ENCODE assay signal across 17 mouse cellular contexts in genomic region chr8:127885211-127885610, GRCm38 (mm10).
"Had no signal": no experiment of that assay in that cellular context is flagged by ENCODE, and none has a peak within 500 bp of the region (broad histone marks: within the 10 kb centered on the region; RNA-seq: fewer than 3 reads in every experiment).

No protein-coding gene starts in this region.

- H3K4me1 ChIP-seq: liver, embryonic 15.5 days; lung, embryonic 15.5 days; megakaryocyte, embryonic 14.5 days; midbrain, embryonic 13.5 days; midbrain, embryonic 15.5 days; neural tube, embryonic 12.5 days; stomach, embryonic 15.5 days had no signal

- ATAC-seq: liver, postnatal 0 days; midbrain, embryonic 13.5 days; midbrain, embryonic 15.5 days had no signal

- H3K9me3 ChIP-seq: liver, embryonic 15.5 days; lung, embryonic 15.5 days; midbrain, embryonic 13.5 days; midbrain, embryonic 15.5 days; neural tube, embryonic 12.5 days; stomach, embryonic 15.5 days had no signal

- H3K27ac ChIP-seq: liver, embryonic 15.5 days; lung, embryonic 15.5 days; macrophage; midbrain, embryonic 13.5 days; midbrain, embryonic 15.5 days; neural tube, embryonic 12.5 days; stomach, embryonic 15.5 days; stomach, postnatal 0 days had no signal

- H3K27me3 ChIP-seq: liver, embryonic 15.5 days; lung, embryonic 15.5 days; megakaryocyte, embryonic 14.5 days; midbrain, embryonic 13.5 days; midbrain, embryonic 15.5 days; neural tube, embryonic 12.5 days; stomach, embryonic 15.5 days had no signal

- DNase-seq: liver, postnatal 0 days; lung, adult 2 months; right cerebral cortex, postnatal 14 days; spleen, adult 18-20 months; thymus, adult 18-20 months; thymus, postnatal 14 days; thymus, postnatal 36 days had no signal

- H3K4me2 ChIP-seq: liver, embryonic 15.5 days; lung, embryonic 15.5 days; midbrain, embryonic 11.5 days; midbrain, embryonic 13.5 days; midbrain, embryonic 15.5 days; neural tube, embryonic 12.5 days; stomach, embryonic 15.5 days had no signal

- H3K36me3 ChIP-seq: liver, embryonic 15.5 days; lung, embryonic 15.5 days; midbrain, embryonic 13.5 days; midbrain, embryonic 15.5 days; neural tube, embryonic 12.5 days; stomach, embryonic 15.5 days had no signal

- H3K9ac ChIP-seq: liver, embryonic 15.5 days; liver, postnatal 0 days; lung, embryonic 15.5 days; midbrain, embryonic 13.5 days; midbrain, embryonic 15.5 days; neural tube, embryonic 12.5 days; stomach, embryonic 15.5 days had no signal

- H3K4me3 ChIP-seq: liver, embryonic 15.5 days; lung, embryonic 15.5 days; megakaryocyte, embryonic 14.5 days; midbrain, embryonic 13.5 days; midbrain, embryonic 15.5 days; neural tube, embryonic 12.5 days; stomach, embryonic 15.5 days had no signal
